Mouse (Mus musculus): ENCODE measurements around the gene Cntn4. TPM values are rescaled to one million over a fixed set of nuclear protein-coding genes. Genes with fewer than 3 reads are reported as not detected.

Cntn4 gene
- polyA plus RNA-seq, 2 experiments, result 0.02 TPM; not detected in 1

GRCm38 (mm10) chr6:105780616-105781015, 103.2 kb downstream of the Cntn4 start:
- Histone ChIP-seq H3K4me3 (ENCODE audit: insufficient read depth in 1 of 2, low read depth in 2 of 2, low read length in 2 of 2) (no peak overlapping the region), H3K27me3 (ENCODE audit: control insufficient read depth, insufficient read depth, low read length) (no peaks in the 10 kb centered on the region), H3K4me1 (replicated peaks; ENCODE audit: control insufficient read depth in 2 of 2, insufficient read depth in 2 of 2, low read length in 1 of 2) (no peaks in the 10 kb centered on the region), H3K4me2 (ENCODE audit: low read depth) (no peak overlapping the region), H3K9me3 (ENCODE audit: control insufficient read depth, low read length) (no peaks in the 10 kb centered on the region), H3K36me3 (replicated peaks; ENCODE audit: control insufficient read depth, insufficient read depth, low read depth) (no peaks in the 10 kb centered on the region), H3K27ac (no peak overlapping the region), H3K9ac (replicated peaks) (no peak overlapping the region)
- ATAC-seq (ENCODE audit: insufficient read depth), result no peak
- 60% methylated on average over 1 of the region's 1 CpGs for WGBS (ENCODE audit: insufficient replicate concordance)
- no peak for TF ChIP-seq CTCF (IDR thresholded peaks at IDR 0.05; ENCODE audit: low read depth)
- no peak for TF ChIP-seq EP300 (IDR thresholded peaks at IDR 0.05; ENCODE audit: low read depth)
- no peak for DNase-seq (ENCODE audit: low read depth in 3 of 3, low spot score in 3 of 3)

- no peak for TF ChIP-seq CTCF (IDR thresholded peaks at IDR 0.05; ENCODE audit: low read depth)
- no peak for TF ChIP-seq EP300 (IDR thresholded peaks at IDR 0.05; ENCODE audit: low read depth)
- H3K36me3 ChIP-seq (replicated peaks; ENCODE audit: control insufficient read depth, insufficient read depth, low read depth), result no peaks in the 10 kb centered on the region
- no peaks in the 10 kb centered on the region for H3K4me1 ChIP-seq (replicated peaks; ENCODE audit: control insufficient read depth in 2 of 2, insufficient read depth in 2 of 2, low read length in 1 of 2)
- H3K27ac ChIP-seq, result no peak overlapping the region
- 70% methylated on average over 2 of the region's 2 CpGs for WGBS (ENCODE audit: insufficient replicate concordance)
- ATAC-seq (ENCODE audit: insufficient read depth) (no peak), DNase-seq (ENCODE audit: low read depth in 3 of 3, low spot score in 3 of 3) (no peak)
- H3K4me2 ChIP-seq (ENCODE audit: low read depth), result no peak overlapping the region
- H3K27me3 ChIP-seq (ENCODE audit: control insufficient read depth, insufficient read depth, low read length), result no peaks in the 10 kb centered on the region
- H3K9ac ChIP-seq (replicated peaks), result no peak overlapping the region
- no peak overlapping the region for H3K4me3 ChIP-seq (ENCODE audit: insufficient read depth in 1 of 2, low read depth in 2 of 2, low read length in 2 of 2)
- no peaks in the 10 kb centered on the region for H3K9me3 ChIP-seq (ENCODE audit: control insufficient read depth, low read length)
These were observed 111.0 kb downstream of the Cntn4 start for GRCm38 (mm10) chr6:105788462-105788861.

GRCm38 (mm10) chr6:105835099-105835498, 157.6 kb downstream of the Cntn4 start:
- Histone ChIP-seq H3K9ac (replicated peaks) (no peak overlapping the region), H3K4me2 (ENCODE audit: low read depth) (no peak overlapping the region), H3K4me3 (ENCODE audit: insufficient read depth in 1 of 2, low read depth in 2 of 2, low read length in 2 of 2) (no peak overlapping the region), H3K27me3 (ENCODE audit: control insufficient read depth, insufficient read depth, low read length) (no peaks in the 10 kb centered on the region), H3K4me1 (replicated peaks; ENCODE audit: control insufficient read depth in 2 of 2, insufficient read depth in 2 of 2, low read length in 1 of 2) (no peaks in the 10 kb centered on the region), H3K36me3 (replicated peaks; ENCODE audit: control insufficient read depth, insufficient read depth, low read depth) (no peaks in the 10 kb centered on the region), H3K9me3 (ENCODE audit: control insufficient read depth, low read length) (no peaks in the 10 kb centered on the region), H3K27ac (no peak overlapping the region)
- TF ChIP-seq EP300 (IDR thresholded peaks at IDR 0.05; ENCODE audit: low read depth) (no peak), CTCF (IDR thresholded peaks at IDR 0.05; ENCODE audit: low read depth) (no peak)
- DNase-seq (ENCODE audit: low read depth in 3 of 3, low spot score in 3 of 3), result no peak
- no peak for ATAC-seq (ENCODE audit: insufficient read depth)

GRCm38 (mm10) chr6:105847296-105847695, 169.8 kb downstream of the Cntn4 start:
- Histone ChIP-seq H3K27ac (no peak overlapping the region), H3K9me3 (ENCODE audit: control insufficient read depth, low read length) (no peaks in the 10 kb centered on the region), H3K9ac (replicated peaks) (no peak overlapping the region), H3K4me2 (ENCODE audit: low read depth) (no peak overlapping the region), H3K36me3 (replicated peaks; ENCODE audit: control insufficient read depth, insufficient read depth, low read depth) (no peaks in the 10 kb centered on the region), H3K27me3 (ENCODE audit: control insufficient read depth, insufficient read depth, low read length) (no peaks in the 10 kb centered on the region), H3K4me1 (replicated peaks; ENCODE audit: control insufficient read depth in 2 of 2, insufficient read depth in 2 of 2, low read length in 1 of 2) (no peaks in the 10 kb centered on the region), H3K4me3 (ENCODE audit: insufficient read depth in 1 of 2, low read depth in 2 of 2, low read length in 2 of 2) (no peak overlapping the region)
- ATAC-seq (ENCODE audit: insufficient read depth) (no peak), DNase-seq (ENCODE audit: low read depth in 3 of 3, low spot score in 3 of 3) (no peak)
- WGBS (ENCODE audit: insufficient replicate concordance), result 25% methylated on average over 1 of the region's 1 CpGs
- TF ChIP-seq CTCF (IDR thresholded peaks at IDR 0.05; ENCODE audit: low read depth) (no peak), EP300 (IDR thresholded peaks at IDR 0.05; ENCODE audit: low read depth) (no peak)

- Histone ChIP-seq H3K9ac (replicated peaks) (no peak overlapping the region), H3K9me3 (ENCODE audit: control insufficient read depth, low read length) (no peaks in the 10 kb centered on the region), H3K27me3 (ENCODE audit: control insufficient read depth, insufficient read depth, low read length) (no peaks in the 10 kb centered on the region), H3K4me2 (ENCODE audit: low read depth) (no peak overlapping the region), H3K4me1 (replicated peaks; ENCODE audit: control insufficient read depth in 2 of 2, insufficient read depth in 2 of 2, low read length in 1 of 2) (no peaks in the 10 kb centered on the region), H3K4me3 (ENCODE audit: insufficient read depth in 1 of 2, low read depth in 2 of 2, low read length in 2 of 2) (no peak overlapping the region), H3K36me3 (replicated peaks; ENCODE audit: control insufficient read depth, insufficient read depth, low read depth) (no peaks in the 10 kb centered on the region), H3K27ac (no peak overlapping the region)
- no peak for TF ChIP-seq CTCF (IDR thresholded peaks at IDR 0.05; ENCODE audit: low read depth)
- no peak for TF ChIP-seq EP300 (IDR thresholded peaks at IDR 0.05; ENCODE audit: low read depth)
- no peak for ATAC-seq (ENCODE audit: insufficient read depth)
- no peak for DNase-seq (ENCODE audit: low read depth in 3 of 3, low spot score in 3 of 3)
- 67% methylated on average over 4 of the region's 4 CpGs for WGBS (ENCODE audit: insufficient replicate concordance)
These were observed 215.4 kb downstream of the Cntn4 start for GRCm38 (mm10) chr6:105892838-105893237.

Measured in liver, embryonic 14.5 days (tissue).